Mouse (Mus musculus): ENCODE measurements around the gene Olfr1395.

GRCm38 (mm10) chr11:49168839-49169611 lies 27.0 kb downstream of the Olfr1395 start:
- TF ChIP-seq POLR2A (IDR thresholded peaks at IDR 0.05; ENCODE audit: insufficient read depth, low read depth, low read length) = no peak
- TF ChIP-seq CTCF (IDR thresholded peaks at IDR 0.05; ENCODE audit: insufficient read depth, low read depth, low read length) = no peak
